Mouse (Mus musculus) urinary bladder, adult 18-20 months (tissue): ENCODE data around the gene Islr.

Experiments
- DNase-seq, 2 experiments: peaks; one replicate each; pipeline ENCODE4 v3.0.0; 2022; ENCODE audit warnings: low spot score in 2 of 2, mixed read lengths in 2 of 2

The Islr gene

GRCm38 (mm10) chr9:58220218-58220903 is 16.3 kb upstream of the Islr start:
- DNase-seq: no peak

- no peak for DNase-seq
Observed at GRCm38 (mm10) chr9:58218539-58218938, 14.4 kb upstream of the Islr start.

- no peak for DNase-seq
Observed at GRCm38 (mm10) chr9:58216402-58216801, 12.3 kb upstream of the Islr start.

- DNase-seq: no peak
Observed at GRCm38 (mm10) chr9:58214519-58215180, 10.5 kb upstream of the Islr start.

GRCm38 (mm10) chr9:58213865-58214264 is 9.8 kb upstream of the Islr start:
- DNase-seq: no peak

- no peak for DNase-seq
Observed at GRCm38 (mm10) chr9:58213377-58213776, 9.3 kb upstream of the Islr start.

GRCm38 (mm10) chr9:58210304-58210627 is 6.2 kb upstream of the Islr start:
- DNase-seq: no peak

- DNase-seq: no peak
Observed at GRCm38 (mm10) chr9:58209462-58210303, 5.6 kb upstream of the Islr start.

- DNase-seq: no peak
Observed at GRCm38 (mm10) chr9:58206013-58206412, 1.9 kb upstream of the Islr start.

- DNase-seq: peak; percentile 85 to 96
Observed at GRCm38 (mm10) chr9:58204448-58205000, 418 bp upstream of the Islr start.

GRCm38 (mm10) chr9:58202676-58203453 is 1.2 kb downstream of the Islr start:
- no peak for DNase-seq

GRCm38 (mm10) chr9:58201861-58202549 is 2.1 kb downstream of the Islr start:
- no peak for DNase-seq

- no peak for DNase-seq
Observed at GRCm38 (mm10) chr9:58201091-58201842, 2.8 kb downstream of the Islr start.

- DNase-seq: no peak
Observed at GRCm38 (mm10) chr9:58200270-58201090, 3.6 kb downstream of the Islr start.

- no peak for DNase-seq
Observed at GRCm38 (mm10) chr9:58199381-58200269, 4.5 kb downstream of the Islr start.

GRCm38 (mm10) chr9:58198801-58199371 is 5.2 kb downstream of the Islr start:
- no peak for DNase-seq

- DNase-seq: peak in 1 of 2 experiments; percentile 56
Observed at GRCm38 (mm10) chr9:58197781-58198701, 6.1 kb downstream of the Islr start.
